Mouse (Mus musculus) brain, adult 10 weeks (tissue): Measurements from ENCODE around the gene Icam2. TPM values are rescaled to one million over a fixed set of nuclear protein-coding genes. Genes with fewer than 3 reads are reported as not detected.

Experiments used
- polyA plus RNA-seq: library from polyadenylated mRNA; stranded (reverse); fragments of 350-450 nt; fragmentation: Illumina TruSeq; extraction: RNeasy Lipid Tissue Mini Kit (QIAGEN cat#74804); gene quantifications from one replicate; pipeline ENCODE4 v1.2.3, GENCODE M21; 2015; ENCODE audit warnings: low read depth, low replicate concordance

Icam2 gene
- polyA plus RNA-seq, result 5.8 TPM

GRCm38 (mm10) chr11:106387791-106388216 lies at the start of gene Icam2:
Gene Icam2 (minus strand): TSS chr11:106388075.

DNA sequence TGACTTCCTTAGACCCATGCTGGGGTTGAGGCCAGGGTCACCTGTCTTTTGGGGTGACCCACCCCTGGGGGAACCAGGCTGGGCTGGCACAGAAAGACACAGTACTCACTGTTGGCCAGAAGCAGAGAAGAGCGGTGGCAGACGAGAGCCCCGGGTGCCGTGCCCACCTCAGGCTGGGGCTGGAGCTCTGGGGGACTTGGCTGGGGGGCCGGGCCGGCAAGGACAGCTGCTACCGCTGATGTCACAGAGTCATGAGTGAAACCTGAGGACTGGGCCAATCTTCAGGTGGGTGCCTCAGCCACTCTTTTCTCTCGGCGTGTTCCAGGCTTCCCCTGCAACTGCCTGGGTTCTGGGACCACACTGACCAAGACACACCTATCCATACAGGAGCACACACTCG lies 22.5 kb downstream of the Icam2 start, which contains the start of gene Prr29:
Gene Prr29 (plus strand): TSS at position 107 of the 400 bp plus-strand sequence.

GRCm38 (mm10) chr11:106353188-106353587 lies 34.7 kb downstream of the Icam2 start, which contains the start of gene Scn4a:
Gene Scn4a (minus strand): TSS chr11:106353288.

Other genes starting within 250 kb of the Icam2 start
- gene Gm10840, start 227.2 kb downstream of the Icam2 start, polyA plus RNA-seq, result not detected
- gene Limd2, start 227.2 kb downstream of the Icam2 start, polyA plus RNA-seq, result 78.9 TPM
- 23.9 TPM for gene Strada, start 185.9 kb downstream of the Icam2 start, polyA plus RNA-seq
- gene Ccdc47, start 171.7 kb downstream of the Icam2 start, polyA plus RNA-seq, result 100 TPM
- gene Ddx42, start 171.1 kb downstream of the Icam2 start, polyA plus RNA-seq, result 46.6 TPM
- gene Ftsj3, start 132.0 kb downstream of the Icam2 start, polyA plus RNA-seq, result 22.7 TPM
- 331 TPM for gene Psmc5, start 131.9 kb downstream of the Icam2 start, polyA plus RNA-seq
- 13.9 TPM for gene Smarcd2, start 115.1 kb downstream of the Icam2 start, polyA plus RNA-seq
- gene Tcam1, start 111.4 kb downstream of the Icam2 start, polyA plus RNA-seq, result not detected
- gene Gh, start 86.2 kb downstream of the Icam2 start, polyA plus RNA-seq, result not detected
- 0.54 TPM for gene Cd79b, start 73.3 kb downstream of the Icam2 start, polyA plus RNA-seq
- not detected for gene Scn4a, start 34.8 kb downstream of the Icam2 start, polyA plus RNA-seq
- gene Prr29, start 22.6 kb downstream of the Icam2 start, polyA plus RNA-seq, result 0.76 TPM
- gene Ern1, start 99.8 kb upstream of the Icam2 start, polyA plus RNA-seq, result 3.6 TPM
- gene Tex2, start 225.3 kb upstream of the Icam2 start, polyA plus RNA-seq, result 75.3 TPM